Mouse (Mus musculus) cortical plate, adult 2 months (tissue): Measurements from ENCODE around the gene Syt6.

Experiments used
- CTCF ChIP-seq: fragments of 200-500 bp; IDR thresholded peaks from 2 replicates; pipeline ENCODE4 v1.5.1; 2011; ENCODE audit warnings: mild to moderate bottlenecking, control low read depth, low read length; ENCODE audit not compliant: insufficient read depth; ENCODE audit errors: extremely low read depth
- POLR2A ChIP-seq: fragments of 200-500 bp; IDR thresholded peaks from 2 replicates; pipeline ENCODE4 v1.6.1; 2011; ENCODE audit warnings: mild to moderate bottlenecking, low read length, control low read depth; ENCODE audit not compliant: insufficient read depth; ENCODE audit errors: extremely low read depth

GRCm38 (mm10) chr3:103647164-103647867 lies 72.3 kb downstream of the Syt6 start:
- TF ChIP-seq POLR2A: no peak
- no peak for TF ChIP-seq CTCF
